Mouse (Mus musculus): ENCODE results near the gene Kcnt1. TPM values are rescaled to one million over a fixed set of nuclear protein-coding genes. Genes with fewer than 3 reads are reported as not detected.
A peak's percentile ranks its signal among the peaks of the same experiment; 100 is the strongest.

Kcnt1 gene
- polyA plus RNA-seq, 1 experiment from 2014 or later: 10.1 TPM

GRCm38 (mm10) chr2:25882276-25882675 is 18.7 kb downstream of the Kcnt1 start:
- Histone ChIP-seq H3K27ac (replicated peaks; ENCODE audit: low read depth, low read length) (no peak overlapping the region), H3K36me3 (ENCODE audit: control insufficient read depth, insufficient read depth, low read length) (no peaks in the 10 kb centered on the region), H3K4me1 (ENCODE audit: control insufficient read depth, insufficient read depth, low read length) (peaks cover 8% of the 10 kb centered on the region; the same call in 1 of the 2 replicates), H3K9ac (replicated peaks; ENCODE audit: low read length) (no peak overlapping the region), H3K4me2 (ENCODE audit: low read length) (no peak overlapping the region), H3K27me3 (ENCODE audit: control insufficient read depth, insufficient read depth, low read length) (no peaks in the 10 kb centered on the region), H3K9me3 (ENCODE audit: control insufficient read depth, low read length) (no peaks in the 10 kb centered on the region), H3K4me3 (replicated peaks; ENCODE audit: low read depth, low read length) (no peak overlapping the region)
- 64% methylated on average over 1 of the region's 1 CpGs for WGBS
- DNase-seq (no peak), ATAC-seq (ENCODE audit: low FRiP score, low TSS enrichment) (no peak)

- Histone ChIP-seq H3K9me3 (ENCODE audit: control insufficient read depth, low read length) (no peaks in the 10 kb centered on the region), H3K4me2 (ENCODE audit: low read length) (no peak overlapping the region), H3K4me3 (replicated peaks; ENCODE audit: low read depth, low read length) (no peak overlapping the region), H3K27ac (replicated peaks; ENCODE audit: low read depth, low read length) (no peak overlapping the region), H3K36me3 (ENCODE audit: control insufficient read depth, insufficient read depth, low read length) (no peaks in the 10 kb centered on the region), H3K9ac (replicated peaks; ENCODE audit: low read length) (no peak overlapping the region), H3K4me1 (ENCODE audit: control insufficient read depth, insufficient read depth, low read length) (no peaks in the 10 kb centered on the region), H3K27me3 (ENCODE audit: control insufficient read depth, insufficient read depth, low read length) (no peaks in the 10 kb centered on the region)
- 87% methylated on average over 3 of the region's 3 CpGs for WGBS
- DNase-seq (no peak), ATAC-seq (ENCODE audit: low FRiP score, low TSS enrichment) (no peak)
Observed at GRCm38 (mm10) chr2:25884756-25885155, 21.2 kb downstream of the Kcnt1 start.

GRCm38 (mm10) chr2:25887226-25887625 is 23.7 kb downstream of the Kcnt1 start:
- ATAC-seq (ENCODE audit: low FRiP score, low TSS enrichment) (no peak), DNase-seq (no peak)
- Histone ChIP-seq H3K9me3 (ENCODE audit: control insufficient read depth, low read length) (no peaks in the 10 kb centered on the region), H3K4me1 (ENCODE audit: control insufficient read depth, insufficient read depth, low read length) (no peaks in the 10 kb centered on the region), H3K27me3 (ENCODE audit: control insufficient read depth, insufficient read depth, low read length) (no peaks in the 10 kb centered on the region), H3K4me3 (replicated peaks; ENCODE audit: low read depth, low read length) (no peak overlapping the region), H3K36me3 (ENCODE audit: control insufficient read depth, insufficient read depth, low read length) (no peaks in the 10 kb centered on the region), H3K4me2 (ENCODE audit: low read length) (no peak overlapping the region), H3K27ac (replicated peaks; ENCODE audit: low read depth, low read length) (no peak overlapping the region), H3K9ac (replicated peaks; ENCODE audit: low read length) (no peak overlapping the region)
- WGBS: 75% methylated on average over 8 of the region's 8 CpGs

DNA sequence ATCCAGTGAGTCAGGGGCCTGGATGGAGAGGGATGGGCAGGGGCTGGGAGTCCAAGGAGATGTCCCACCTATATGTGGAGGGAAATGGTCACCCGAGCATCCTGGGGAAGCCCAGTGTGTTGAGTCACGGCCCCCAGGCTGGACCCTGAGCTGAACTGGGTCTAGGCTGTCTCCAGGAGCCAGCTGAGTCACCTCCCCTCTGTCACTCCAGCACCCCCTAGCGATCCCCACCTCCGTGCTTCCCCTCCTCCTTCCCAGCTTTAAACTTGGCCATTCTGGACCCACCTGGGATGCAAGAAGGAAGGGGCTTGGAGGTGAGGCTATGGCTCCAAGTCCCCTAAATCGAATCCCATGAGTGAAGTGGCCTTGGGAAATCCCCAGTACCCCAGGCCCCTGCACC is 24.6 kb downstream of the Kcnt1 start:
- Histone ChIP-seq H3K9me3 (ENCODE audit: control insufficient read depth, low read length) (no peaks in the 10 kb centered on the region), H3K27ac (replicated peaks; ENCODE audit: low read depth, low read length) (no peak overlapping the region), H3K4me1 (ENCODE audit: control insufficient read depth, insufficient read depth, low read length) (no peaks in the 10 kb centered on the region), H3K36me3 (ENCODE audit: control insufficient read depth, insufficient read depth, low read length) (no peaks in the 10 kb centered on the region), H3K27me3 (ENCODE audit: control insufficient read depth, insufficient read depth, low read length) (no peaks in the 10 kb centered on the region), H3K4me2 (ENCODE audit: low read length) (no peak overlapping the region), H3K9ac (replicated peaks; ENCODE audit: low read length) (no peak overlapping the region), H3K4me3 (replicated peaks; ENCODE audit: low read depth, low read length) (no peak overlapping the region)
- ATAC-seq (ENCODE audit: low FRiP score, low TSS enrichment): no peak
- 53% methylated on average over 5 of the region's 5 CpGs for WGBS
- no peak for DNase-seq

DNA sequence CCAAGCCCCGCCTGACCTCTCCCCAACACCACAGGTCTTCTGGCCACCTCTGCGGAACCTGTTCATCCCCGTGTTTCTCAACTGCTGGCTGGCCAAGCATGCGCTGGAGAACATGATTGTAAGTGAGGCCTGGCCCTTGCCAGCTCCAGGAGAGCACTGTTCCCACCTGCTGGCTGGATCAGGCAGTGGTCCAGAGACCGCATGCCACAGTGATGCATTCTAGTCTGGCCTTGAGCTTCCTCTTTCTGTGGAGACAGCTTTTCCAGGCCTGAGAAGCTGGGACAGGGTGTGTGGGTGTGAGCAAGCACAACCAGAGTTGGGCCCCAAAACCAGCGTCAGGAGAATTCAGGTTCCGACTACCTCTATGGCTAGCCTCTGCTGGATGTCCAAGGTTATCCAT is 28.9 kb downstream of the Kcnt1 start:
- Histone ChIP-seq H3K9me3 (ENCODE audit: control insufficient read depth, low read length) (no peaks in the 10 kb centered on the region), H3K4me1 (ENCODE audit: control insufficient read depth, insufficient read depth, low read length) (no peaks in the 10 kb centered on the region), H3K4me3 (replicated peaks; ENCODE audit: low read depth, low read length) (no peak overlapping the region), H3K4me2 (ENCODE audit: low read length) (no peak overlapping the region), H3K27ac (replicated peaks; ENCODE audit: low read depth, low read length) (no peak overlapping the region), H3K27me3 (ENCODE audit: control insufficient read depth, insufficient read depth, low read length) (no peaks in the 10 kb centered on the region), H3K9ac (replicated peaks; ENCODE audit: low read length) (no peak overlapping the region), H3K36me3 (ENCODE audit: control insufficient read depth, insufficient read depth, low read length) (no peaks in the 10 kb centered on the region)
- ATAC-seq (ENCODE audit: low FRiP score, low TSS enrichment): no peak
- WGBS: 81% methylated on average over 7 of the region's 7 CpGs
- DNase-seq: no peak

DNA sequence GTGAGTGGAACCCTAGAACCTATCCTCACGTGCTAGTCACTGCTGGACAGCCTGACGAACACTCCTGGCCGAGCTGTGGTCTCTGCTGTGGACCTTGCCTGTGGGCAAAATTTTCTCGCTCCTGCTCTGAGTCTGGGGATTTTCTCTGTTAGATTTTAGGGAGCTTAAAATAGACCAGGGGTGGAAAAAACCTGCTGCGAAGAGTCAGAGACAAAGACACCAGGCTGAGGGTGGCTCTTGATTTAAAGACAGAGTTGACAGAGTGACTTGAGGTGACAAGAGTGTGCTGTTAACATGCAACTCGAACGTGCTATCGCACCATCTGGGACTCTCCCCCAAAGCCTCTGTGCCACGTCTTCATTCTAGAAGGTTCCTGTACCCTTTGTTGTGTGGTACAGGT is 35.4 kb downstream of the Kcnt1 start:
- Histone ChIP-seq H3K4me3 (replicated peaks; ENCODE audit: low read depth, low read length) (no peak overlapping the region), H3K9ac (replicated peaks; ENCODE audit: low read length) (no peak overlapping the region), H3K36me3 (ENCODE audit: control insufficient read depth, insufficient read depth, low read length) (no peaks in the 10 kb centered on the region), H3K9me3 (ENCODE audit: control insufficient read depth, low read length) (no peaks in the 10 kb centered on the region), H3K4me1 (ENCODE audit: control insufficient read depth, insufficient read depth, low read length) (no peaks in the 10 kb centered on the region), H3K27me3 (ENCODE audit: control insufficient read depth, insufficient read depth, low read length) (no peaks in the 10 kb centered on the region), H3K27ac (replicated peaks; ENCODE audit: low read depth, low read length) (no peak overlapping the region), H3K4me2 (ENCODE audit: low read length) (no peak overlapping the region)
- DNase-seq (no peak), ATAC-seq (ENCODE audit: low FRiP score, low TSS enrichment) (no peak)
- WGBS: 84% methylated on average over 9 of the region's 9 CpGs

GRCm38 (mm10) chr2:25909872-25910271 is 46.3 kb downstream of the Kcnt1 start:
- no peak for DNase-seq
- whole genome bisulfite sequencing: 85% methylated on average over 12 of the region's 12 CpGs
- Histone ChIP-seq H3K4me3 (replicated peaks; ENCODE audit: low read depth, low read length) (no peak overlapping the region), H3K9me3 (ENCODE audit: control insufficient read depth, low read length) (no peaks in the 10 kb centered on the region), H3K4me2 (ENCODE audit: low read length) (no peak overlapping the region), H3K4me1 (ENCODE audit: control insufficient read depth, insufficient read depth, low read length) (no peaks in the 10 kb centered on the region), H3K36me3 (ENCODE audit: control insufficient read depth, insufficient read depth, low read length) (no peaks in the 10 kb centered on the region), H3K9ac (replicated peaks; ENCODE audit: low read length) (no peak overlapping the region), H3K27me3 (ENCODE audit: control insufficient read depth, insufficient read depth, low read length) (no peaks in the 10 kb centered on the region), H3K27ac (replicated peaks; ENCODE audit: low read depth, low read length) (no peak overlapping the region)
- ATAC-seq (ENCODE audit: low FRiP score, low TSS enrichment): no peak

DNA sequence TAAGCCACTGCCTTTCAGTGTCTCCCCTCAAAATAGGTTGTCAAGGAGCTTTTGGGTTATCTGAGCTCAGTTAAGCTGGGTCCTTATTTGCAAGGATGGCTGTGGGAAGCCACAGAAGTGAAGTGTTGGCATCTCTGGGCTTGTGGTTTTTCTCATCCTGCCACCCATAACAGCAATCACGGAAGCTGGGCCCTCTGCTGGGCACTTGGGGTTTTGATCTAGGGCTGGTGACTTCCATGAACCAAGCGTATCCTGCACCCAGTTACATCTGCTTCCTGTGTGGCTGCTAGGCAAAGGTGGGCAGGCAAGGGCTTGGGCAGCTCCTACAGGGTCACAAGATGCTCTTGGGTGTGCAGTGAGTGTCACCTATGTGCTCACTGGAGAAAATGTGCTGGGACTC is 49.7 kb downstream of the Kcnt1 start:
- Histone ChIP-seq H3K9me3 (ENCODE audit: control insufficient read depth, low read length) (no peaks in the 10 kb centered on the region), H3K9ac (replicated peaks; ENCODE audit: low read length) (no peak overlapping the region), H3K4me1 (ENCODE audit: control insufficient read depth, insufficient read depth, low read length) (no peaks in the 10 kb centered on the region), H3K4me3 (replicated peaks; ENCODE audit: low read depth, low read length) (no peak overlapping the region), H3K4me2 (ENCODE audit: low read length) (no peak overlapping the region), H3K36me3 (ENCODE audit: control insufficient read depth, insufficient read depth, low read length) (no peaks in the 10 kb centered on the region), H3K27me3 (ENCODE audit: control insufficient read depth, insufficient read depth, low read length) (no peaks in the 10 kb centered on the region), H3K27ac (replicated peaks; ENCODE audit: low read depth, low read length) (no peak overlapping the region)
- ATAC-seq (ENCODE audit: low FRiP score, low TSS enrichment): no peak
- peak; percentile 17 for DNase-seq
- 56% methylated on average over 2 of the region's 2 CpGs for WGBS

GRCm38 (mm10) chr2:25914201-25914600 is 50.7 kb downstream of the Kcnt1 start:
- DNase-seq (no peak), ATAC-seq (ENCODE audit: low FRiP score, low TSS enrichment) (no peak)
- no peak overlapping the region for H3K4me3 ChIP-seq (replicated peaks; ENCODE audit: low read depth, low read length)
- no peaks in the 10 kb centered on the region for H3K9me3 ChIP-seq (ENCODE audit: control insufficient read depth, low read length)
- no peak overlapping the region for H3K27ac ChIP-seq (replicated peaks; ENCODE audit: low read depth, low read length)
- H3K4me2 ChIP-seq (ENCODE audit: low read length): no peak overlapping the region
- WGBS: 89% methylated on average over 4 of the region's 4 CpGs
- H3K27me3 ChIP-seq (ENCODE audit: control insufficient read depth, insufficient read depth, low read length): no peaks in the 10 kb centered on the region
- H3K36me3 ChIP-seq (ENCODE audit: control insufficient read depth, insufficient read depth, low read length): no peaks in the 10 kb centered on the region
- H3K9ac ChIP-seq (replicated peaks; ENCODE audit: low read length): no peak overlapping the region
- no peaks in the 10 kb centered on the region for H3K4me1 ChIP-seq (ENCODE audit: control insufficient read depth, insufficient read depth, low read length)
